Mouse (Mus musculus) retina, postnatal 7 days (tissue): Measurements from ENCODE around the gene Ptcd1.
"Not testable (repeated sequence)": the region's sequence is repeated elsewhere in the genome, so short reads cannot be mapped to it uniquely, and the experiment has no call there.

Experiments used
- DNase-seq: peaks from one replicate; pipeline ENCODE4 v3.0.0-alpha.2; 2012; ENCODE audit warnings: low read depth, low spot score

The Ptcd1 gene

DNA sequence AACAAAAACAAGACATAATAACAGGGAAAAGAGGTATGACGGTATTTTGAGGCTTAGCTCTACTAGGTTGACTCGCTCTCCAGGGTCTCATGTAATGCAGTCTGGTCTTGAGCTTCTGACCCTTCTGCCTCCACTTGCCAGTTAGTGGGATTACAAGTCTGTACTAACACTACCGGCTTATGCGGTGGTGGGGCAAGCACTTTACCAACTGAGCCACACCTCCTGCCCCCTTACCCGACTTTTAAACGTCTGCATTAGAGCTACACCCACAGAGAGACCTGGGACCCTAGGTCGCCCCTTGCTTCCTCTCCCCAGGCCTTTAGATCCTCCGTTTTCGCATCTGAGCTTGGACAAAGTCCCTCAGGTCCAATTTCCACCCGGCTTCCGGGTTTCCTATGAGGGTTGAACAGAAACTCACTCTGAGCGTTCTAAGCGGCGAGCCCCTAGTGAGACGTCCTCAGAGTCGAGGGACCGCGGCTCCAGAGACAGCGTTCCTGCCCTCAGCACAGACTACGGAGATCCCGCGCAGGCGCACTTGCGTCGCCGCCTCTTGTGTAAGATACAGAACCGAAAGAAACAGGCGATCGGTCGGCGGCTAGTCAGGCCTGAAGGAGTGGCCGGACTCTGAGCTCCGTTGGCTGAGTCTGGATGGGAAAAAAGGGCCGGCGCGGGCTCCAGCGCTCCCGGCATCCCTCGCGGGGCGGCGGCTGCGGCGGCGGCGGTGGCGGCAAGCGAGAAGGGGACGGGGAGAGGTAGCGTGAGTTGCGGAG lies at the start of gene Ptcd1, which contains the start of gene Cpsf4:
Gene Ptcd1, minus strand, starts transcription at position 573 of the 770 bp plus-strand sequence.
Gene Cpsf4, plus strand, starts transcription at position 678 of the 770 bp plus-strand sequence.
- DNase-seq = peak; percentile 98

DNA sequence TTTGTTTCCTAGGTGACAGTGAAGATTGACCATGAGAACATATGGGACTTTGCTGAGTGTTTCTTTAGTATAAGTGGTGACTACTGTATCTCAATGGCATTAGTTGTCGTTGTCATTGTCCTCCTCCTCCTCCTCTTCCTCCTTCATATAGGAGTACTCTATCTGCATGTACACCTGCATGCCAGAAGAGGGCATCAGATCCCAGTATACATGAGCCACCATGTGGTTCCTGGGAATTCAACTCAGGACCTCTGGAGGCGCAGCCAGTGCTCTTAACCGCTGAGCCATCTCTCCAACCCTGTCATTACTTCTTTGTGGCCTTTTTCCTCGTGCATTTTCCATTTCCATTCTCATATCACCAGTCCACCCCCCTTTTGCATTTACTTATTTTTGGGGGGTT lies 47.8 kb upstream of the Ptcd1 start:
- DNase-seq = no peak

DNA sequence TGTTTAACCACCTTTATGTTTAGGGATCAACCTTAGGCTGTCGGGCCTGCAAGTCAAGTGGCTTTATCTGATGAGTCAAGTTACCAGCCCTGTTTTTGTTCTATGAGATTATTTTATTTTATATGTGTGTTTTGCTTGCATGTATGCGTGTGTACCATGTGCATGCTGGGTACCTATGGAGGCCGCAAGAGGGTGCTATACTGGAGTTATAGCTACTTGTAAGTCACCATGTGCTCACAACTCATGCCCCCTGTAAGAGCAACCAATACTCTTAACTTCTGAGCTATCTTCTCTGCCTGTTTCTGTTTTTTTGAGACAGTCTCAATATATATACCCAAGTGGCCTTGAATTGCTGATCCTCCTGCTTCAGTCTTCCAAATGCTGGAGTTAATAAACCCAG lies 46.6 kb upstream of the Ptcd1 start:
- no peak for DNase-seq

DNA sequence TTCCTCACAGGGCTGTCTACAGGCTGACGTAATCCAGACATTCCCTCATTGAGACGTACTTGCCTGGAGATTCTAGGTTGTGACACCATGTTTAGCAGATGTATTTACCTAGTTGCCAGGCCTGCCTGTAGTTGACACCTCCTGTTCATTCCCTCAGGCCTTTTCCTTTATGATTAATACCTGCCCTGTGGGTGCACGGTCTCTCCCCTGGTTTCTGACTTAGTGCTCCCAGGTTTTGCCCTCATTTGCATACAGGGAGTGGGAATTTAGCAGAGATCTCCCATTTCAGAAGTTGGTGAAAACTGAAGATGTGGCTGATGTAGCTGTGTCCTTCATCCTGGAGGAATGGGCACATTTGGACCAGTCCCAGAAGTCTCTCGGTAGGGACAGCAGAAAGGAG lies 45.3 kb upstream of the Ptcd1 start:
- no peak for DNase-seq

DNA sequence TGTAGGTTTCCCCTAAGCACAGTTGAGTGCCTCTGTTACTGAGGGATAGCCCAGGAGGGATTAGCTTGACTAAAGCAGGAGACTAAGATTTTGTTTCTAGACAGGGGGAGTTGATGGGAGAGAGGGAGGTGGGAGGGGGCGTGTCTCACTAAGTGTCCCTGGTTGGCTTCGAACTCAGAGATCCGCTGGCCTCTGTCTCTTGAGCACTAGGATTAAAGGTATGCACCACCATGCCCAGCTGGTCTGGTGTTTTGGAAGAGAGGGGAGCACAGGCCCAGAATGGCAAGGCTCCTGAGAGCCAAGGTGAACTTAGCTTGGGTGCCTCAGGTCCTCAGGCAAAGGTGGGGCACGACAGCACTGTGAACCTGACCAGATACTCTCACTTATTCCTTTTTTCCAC lies 44.4 kb upstream of the Ptcd1 start:
- DNase-seq = no peak

DNA sequence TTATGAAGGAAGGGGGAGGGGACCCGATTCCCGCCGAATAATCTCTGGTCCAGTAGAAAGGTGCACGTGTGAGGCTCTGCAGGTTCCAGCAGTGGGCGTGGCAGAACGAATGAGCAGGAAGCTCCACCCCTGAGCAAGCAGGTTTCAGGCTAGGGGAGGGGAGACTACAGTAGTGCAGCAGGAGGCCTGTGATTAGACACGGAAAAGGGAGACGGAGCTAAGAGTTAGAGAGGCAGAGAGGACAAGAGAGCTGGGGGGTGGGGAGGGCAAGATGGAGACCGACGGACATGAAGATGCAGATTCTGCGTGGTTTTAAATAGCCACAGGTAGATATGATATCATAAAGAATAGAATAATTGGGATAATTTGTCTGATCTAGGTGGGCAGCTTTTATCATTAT lies 41.5 kb upstream of the Ptcd1 start:
- not testable (repeated sequence) for DNase-seq

DNA sequence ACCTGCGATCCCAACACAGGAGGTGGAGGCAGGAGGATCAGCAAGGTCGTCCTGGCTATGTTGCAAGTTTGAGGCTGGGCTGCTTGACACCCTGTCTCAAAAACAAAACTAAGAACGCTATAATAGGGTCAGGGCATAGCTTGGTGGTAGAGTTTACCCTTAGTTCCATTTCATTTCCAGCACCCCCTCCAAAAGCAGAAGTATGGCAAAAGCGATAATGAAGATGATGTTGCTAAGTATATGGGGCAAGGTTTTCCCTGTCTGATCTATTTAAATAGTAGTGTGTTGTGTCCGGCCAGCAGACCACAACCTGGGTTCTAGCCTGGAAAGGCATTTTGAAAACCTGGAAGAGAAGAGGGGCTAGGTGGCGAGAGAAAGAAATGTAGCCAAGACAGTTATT lies 41.0 kb upstream of the Ptcd1 start:
- no peak for DNase-seq

DNA sequence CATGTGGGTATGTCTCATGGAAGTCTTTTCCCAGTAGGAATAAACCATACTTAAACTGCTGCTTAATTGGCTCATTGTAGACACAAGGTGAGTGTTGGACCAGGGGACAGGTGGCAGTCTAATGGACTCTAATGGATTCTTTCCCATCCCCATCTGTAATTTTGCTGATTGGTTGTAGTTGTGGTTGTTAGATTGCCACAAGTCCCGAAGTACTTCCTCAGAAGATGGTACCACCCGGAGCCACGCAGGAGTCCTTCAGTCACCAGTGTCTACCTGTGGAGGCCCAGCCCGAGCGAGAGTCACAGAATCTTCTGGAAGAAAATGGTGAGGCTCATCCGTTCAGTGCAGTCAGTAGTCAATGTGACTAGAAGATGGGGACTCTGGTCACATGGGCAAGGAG lies 40.5 kb upstream of the Ptcd1 start:
- no peak for DNase-seq

DNA sequence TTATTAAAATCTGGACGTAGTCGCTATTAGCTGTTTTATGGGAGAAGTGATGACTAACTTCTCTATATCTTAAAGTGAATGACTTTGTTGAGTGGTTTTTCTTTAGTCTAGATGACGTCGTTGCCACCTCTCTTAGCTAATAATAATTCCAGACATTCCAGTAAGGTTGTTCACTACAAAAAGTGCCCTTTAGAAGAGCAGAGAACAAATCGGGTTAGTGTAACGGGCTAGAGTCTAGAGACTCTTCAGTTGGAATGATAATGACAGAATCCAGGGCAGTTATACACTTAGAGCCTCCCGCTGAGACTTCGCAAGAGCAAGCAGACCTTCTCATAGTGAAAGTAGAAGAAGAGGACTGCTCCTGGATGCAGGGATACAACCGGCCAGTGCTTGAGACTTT lies 38.1 kb upstream of the Ptcd1 start:
- no peak for DNase-seq

DNA sequence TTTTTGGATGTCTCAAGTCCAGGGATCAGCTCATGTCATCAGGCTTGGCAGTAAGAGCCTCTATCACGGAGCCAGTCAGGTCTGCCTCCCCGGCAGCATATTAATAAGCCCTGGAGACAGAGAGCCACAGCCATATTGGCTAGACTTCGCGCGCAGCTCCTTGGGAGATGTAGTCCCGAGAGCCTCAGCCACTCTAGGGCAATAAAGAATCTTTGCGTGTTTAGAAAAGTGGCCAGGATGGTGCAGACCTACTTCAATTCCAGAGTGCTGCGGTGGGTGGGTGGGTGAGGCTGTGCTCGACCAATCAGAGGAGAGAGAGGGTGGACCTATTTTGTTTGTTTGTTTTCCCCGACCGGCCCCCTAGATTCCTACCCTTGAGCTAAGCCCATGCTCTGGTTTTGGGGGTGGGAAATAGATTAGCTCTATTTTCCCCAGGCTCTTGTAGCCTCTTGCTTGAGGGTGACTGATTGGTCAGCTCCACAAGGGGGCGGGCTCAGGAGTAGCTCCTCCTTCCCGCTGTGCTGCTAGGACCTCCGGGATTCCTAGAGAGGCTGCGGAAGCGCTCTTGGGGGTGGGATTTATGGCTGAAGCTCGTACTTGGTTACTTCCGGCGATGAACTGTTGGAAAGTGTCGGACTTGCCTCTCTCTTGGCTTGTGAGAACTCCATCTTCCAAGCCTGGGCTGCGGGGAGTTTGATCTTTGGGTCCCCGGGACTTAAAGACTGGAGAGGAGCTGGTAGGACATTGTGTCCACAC lies 37.2 kb upstream of the Ptcd1 start, which contains the start of gene Zkscan5:
Gene Zkscan5, plus strand, starts transcription at position 627 of the 756 bp plus-strand sequence.
- peak; percentile 96 for DNase-seq

DNA sequence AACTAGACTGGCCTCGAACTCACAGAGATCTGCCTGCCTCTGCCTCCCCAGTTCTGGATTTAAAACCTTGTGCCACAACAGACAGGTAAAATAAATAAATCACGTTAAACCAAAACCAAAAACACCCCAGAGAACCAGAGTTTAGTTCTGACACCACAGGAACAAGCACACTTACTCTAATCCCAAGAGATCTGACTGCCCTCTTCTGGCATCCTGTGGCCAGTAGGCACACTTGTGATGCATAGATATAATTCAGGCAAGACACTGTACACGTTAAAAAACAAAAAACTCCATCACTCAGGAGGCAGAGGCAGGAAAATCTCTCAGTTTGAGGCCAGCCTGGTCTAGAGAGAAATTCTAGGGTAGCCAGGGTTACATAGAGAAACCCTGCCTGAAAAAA lies 35.5 kb upstream of the Ptcd1 start:
- no peak for DNase-seq

DNA sequence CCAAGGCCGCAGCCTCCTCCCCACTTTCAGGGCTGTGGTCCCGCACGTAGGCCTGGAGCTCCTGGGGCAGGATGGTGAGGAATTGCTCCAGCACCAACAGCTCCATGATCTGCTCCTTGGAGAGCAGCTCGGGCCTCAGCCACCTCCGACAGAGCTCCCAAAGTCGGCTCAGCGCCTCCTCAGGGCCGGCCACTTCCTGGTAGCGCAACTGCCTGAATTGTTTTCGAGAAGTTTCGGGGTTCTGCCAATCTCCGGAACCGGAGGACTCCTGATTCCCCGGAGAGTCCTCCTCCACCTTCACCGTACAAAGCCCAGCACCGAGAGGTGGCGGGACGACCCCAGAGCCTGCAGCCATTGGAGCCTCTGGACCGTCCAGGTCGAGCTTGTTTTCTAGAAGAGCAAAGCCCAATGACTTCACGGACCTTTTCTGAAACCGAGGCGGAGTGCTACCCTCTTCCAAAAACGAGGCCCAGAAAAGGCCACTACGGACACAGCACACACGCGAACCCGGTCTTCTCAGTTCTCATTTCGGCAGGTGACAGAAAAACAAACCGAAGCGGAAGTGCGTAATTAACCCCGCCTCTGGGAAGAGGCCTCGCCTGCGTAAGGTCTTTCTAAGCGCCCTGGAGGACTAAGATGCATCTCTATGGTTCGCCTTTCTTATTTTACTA lies 34.5 kb upstream of the Ptcd1 start, which contains the start of gene Zkscan14:
Gene Zkscan14, minus strand, starts transcription at position 548 of the 671 bp plus-strand sequence.
- DNase-seq = peak; percentile 70

DNA sequence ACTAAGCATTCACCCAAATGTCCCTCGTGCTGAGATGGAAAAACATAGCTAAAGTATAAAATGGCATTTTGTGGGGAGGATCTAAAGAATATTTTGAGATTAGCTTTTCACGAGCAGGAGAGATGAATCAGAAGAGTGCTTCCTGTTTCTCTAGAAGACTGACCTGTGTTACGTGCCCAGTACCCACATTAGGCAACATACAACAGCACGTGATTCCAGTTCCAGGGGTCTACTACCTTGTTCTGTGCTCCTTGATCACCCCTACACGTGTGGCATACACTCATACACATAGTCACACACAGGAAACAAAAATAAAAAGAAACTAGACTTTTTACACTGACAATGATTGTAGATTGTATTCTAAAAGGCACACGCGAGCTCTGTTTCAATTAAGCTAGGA lies 33.5 kb upstream of the Ptcd1 start:
- no peak for DNase-seq

DNA sequence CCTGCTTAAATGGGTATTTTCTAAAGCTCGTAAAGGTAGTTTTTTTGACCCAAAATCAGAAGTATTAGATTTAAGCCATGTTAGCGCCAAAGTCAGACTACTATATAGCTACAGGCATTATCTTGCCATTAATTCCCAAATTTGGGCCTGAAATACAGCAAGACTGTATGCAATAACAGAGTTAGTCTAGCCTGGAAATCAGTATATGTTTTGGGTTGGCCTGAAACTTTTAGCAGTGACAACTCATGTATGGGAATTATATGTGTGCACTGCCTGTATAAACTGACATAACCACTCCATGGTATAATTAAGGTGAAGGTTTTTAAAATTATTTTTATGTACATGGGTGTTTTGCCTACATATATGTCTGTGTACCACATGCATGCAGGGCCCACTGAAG lies 25.1 kb upstream of the Ptcd1 start, which contains the start of gene Atp5j2:
Gene Atp5j2, minus strand, starts transcription at position 101 of the 400 bp plus-strand sequence.
- no peak for DNase-seq

DNA sequence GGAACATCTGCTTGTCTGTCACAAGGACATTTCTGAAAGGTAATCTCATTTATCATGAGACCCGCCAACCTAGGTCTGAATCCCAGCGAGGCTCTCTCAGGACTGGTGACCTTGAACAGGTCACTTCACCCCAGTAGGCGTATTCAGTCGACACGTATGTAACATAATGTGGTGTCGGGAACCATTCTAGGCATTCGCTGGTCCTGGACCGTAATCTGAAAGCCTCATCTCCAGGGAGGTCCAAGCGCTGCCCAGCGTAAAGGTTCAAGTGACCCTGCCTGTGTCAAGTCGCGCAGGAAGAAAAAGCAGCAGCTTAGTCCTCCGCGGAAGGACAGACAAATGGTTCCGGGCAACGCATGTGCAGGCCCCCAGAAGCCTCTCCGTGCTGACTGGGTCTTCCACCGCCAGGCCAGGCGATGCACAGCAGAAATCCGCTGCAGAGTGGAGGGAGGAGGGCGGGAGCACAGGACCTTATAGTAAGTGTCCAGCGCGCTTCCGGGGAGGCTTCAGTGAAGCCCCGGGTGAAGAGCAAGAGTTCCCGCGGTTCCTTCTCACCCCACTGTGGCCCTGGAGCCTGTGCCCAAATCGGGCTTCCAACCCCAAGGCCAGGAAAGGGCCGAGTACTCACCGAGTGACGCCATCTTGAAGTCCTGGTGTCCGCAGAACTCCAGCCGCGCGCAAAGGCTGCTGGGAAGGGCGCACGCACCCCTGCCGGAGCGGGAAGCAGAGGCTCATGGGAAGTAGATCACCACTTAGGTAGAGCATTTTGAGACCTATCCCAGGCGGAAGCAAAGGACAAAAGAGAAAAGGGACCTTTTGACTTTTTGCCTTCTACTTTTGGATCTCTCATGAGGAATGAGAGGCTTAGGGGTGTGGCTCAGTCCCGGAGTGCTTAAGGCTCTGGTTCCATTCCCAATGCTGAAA lies 24.2 kb upstream of the Ptcd1 start:
- peak; percentile 83 for DNase-seq

DNA sequence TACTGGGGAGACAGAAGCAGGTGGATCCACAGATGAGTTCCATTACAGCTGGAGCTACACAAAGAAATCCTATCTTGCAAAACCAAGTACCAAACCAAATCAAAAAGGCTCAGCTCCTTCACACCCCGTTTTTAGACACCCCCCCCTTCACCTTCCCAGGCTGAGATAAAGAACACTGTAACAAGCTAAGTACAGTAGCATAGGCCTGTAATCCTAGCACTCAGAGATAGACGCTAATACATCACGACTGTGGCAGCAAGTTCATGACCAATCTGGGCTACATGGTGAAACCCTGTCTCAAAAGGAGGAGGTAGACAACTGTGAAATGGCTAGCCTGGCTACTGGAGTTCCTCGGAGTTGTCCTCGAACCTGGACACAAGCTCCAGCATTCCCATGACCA lies 23.5 kb upstream of the Ptcd1 start:
- DNase-seq = no peak

DNA sequence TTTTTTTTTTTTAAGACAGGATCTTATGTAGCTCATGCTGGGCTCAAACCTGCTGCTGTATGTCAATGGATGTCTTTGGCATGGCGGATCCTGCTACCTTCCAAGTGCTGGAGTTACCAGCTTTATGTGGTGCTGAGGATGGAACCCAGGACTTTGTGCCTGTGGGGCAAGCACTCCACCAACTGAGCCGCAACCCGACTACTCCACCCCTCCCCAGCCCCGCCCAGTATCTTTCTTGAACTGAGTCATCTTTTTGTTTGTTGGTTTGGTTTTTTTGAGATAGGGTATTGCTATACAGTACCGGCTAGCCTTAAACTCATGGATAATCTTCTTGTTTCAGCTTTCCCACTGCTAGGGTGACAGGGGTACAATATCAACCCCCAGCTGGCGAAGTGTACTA lies 22.5 kb upstream of the Ptcd1 start:
- DNase-seq = no peak

DNA sequence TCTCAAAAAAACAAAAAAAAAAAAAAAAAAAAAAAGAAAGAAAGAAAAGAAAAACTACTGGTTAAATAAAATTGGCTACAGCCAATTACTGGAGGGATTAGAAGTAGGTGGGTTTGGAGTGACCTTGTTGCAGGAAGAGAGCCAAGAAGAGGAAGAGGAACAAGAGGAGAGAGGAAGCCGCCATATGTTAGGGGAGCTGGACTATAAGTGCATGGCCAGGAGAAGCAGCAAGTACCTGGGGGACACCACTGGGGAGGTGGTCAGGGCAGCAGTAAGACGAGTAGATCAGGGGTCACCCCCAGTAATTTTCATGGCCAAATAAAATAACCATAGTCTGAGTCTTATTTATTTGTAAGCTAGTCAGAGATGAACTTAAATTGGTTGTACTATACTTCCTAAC lies 18.3 kb upstream of the Ptcd1 start:
- no peak for DNase-seq

DNA sequence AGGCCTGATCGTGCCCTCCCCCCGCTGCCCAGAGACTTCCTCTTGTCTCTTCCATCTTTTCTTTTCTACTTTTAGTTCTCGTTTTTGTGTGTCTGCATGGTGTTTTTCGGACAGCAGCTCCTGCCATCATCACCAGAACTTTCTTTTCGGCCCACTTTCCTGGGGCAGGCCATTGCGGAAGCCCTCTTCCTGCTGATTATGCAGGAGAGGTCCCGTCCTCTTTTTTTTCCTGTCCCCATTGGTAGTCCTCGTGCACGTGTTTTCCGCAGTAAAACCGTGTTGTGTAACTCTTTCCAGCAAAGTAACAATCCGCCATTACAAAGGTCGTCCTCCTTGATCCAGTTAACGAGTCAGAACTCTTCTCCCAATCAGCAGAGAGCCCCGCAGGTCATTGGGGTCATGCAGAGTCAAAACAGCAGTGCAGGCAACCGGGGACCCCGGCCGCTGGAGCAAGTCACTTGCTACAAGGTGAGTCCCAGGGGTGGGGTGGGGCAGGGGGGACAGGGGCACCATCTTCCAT lies 11.6 kb upstream of the Ptcd1 start:
- DNase-seq = no peak

DNA sequence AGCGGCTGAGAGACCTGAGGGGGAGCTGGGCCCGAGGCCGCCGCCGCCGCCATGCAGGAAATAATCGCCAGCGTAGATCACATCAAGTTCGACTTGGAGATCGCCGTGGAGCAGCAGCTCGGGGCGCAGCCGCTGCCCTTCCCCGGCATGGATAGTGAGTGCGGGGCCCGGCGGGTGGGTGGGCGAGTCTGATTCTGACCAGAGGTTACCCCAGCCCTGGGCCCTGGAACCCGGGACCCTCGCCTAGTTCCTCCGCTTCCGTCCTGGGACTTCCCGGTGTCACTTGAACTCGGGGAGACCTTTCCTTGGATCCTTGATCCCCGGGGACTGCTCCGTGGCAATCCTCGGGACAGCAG lies 376 bp upstream of the Ptcd1 start:
- DNase-seq = no peak

DNA sequence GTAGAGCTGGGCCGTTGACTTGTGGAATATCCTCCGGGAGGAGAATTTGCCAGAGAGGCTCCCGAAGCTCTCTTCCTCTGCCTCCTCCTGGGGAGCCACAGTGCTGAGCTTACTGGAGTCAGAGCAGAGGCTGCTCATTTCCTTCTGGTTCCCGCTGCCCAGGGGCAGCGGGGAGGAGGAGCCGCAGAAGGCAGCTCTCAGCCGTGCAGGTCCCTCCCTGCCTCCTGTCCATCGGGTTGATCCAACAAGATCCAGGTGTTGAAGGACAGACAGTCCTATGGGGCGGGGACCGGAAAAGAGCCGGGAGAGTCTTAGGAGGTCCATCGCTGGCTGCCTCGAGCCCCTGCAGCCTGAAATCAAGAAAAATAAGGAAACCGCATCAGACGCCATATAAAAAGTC lies 1.7 kb downstream of the Ptcd1 start:
- DNase-seq = no peak
